Comparison of ENCODE assay signal across 12 mouse cellular contexts in genomic region chr11:35950011-35950410, GRCm38 (mm10). TPM values are rescaled to one million over a fixed set of nuclear protein-coding genes. Genes with fewer than 3 reads are reported as not detected.
DNase-seq lines count a peak whose midpoint lies in the region; ATAC-seq and TF ChIP-seq lines count a peak whose summit lies in the region.
"Had no signal": no experiment of that assay in that cellular context is flagged by ENCODE, and none has a peak within 500 bp of the region (broad histone marks: within the 10 kb centered on the region; RNA-seq: fewer than 3 reads in every experiment).

No protein-coding gene starts in this region.

- no peak for TF ChIP-seq CTCF in liver, adult 2 months (IDR thresholded peaks at IDR 0.05; ENCODE audit: low read depth, low read length)
- no peak for TF ChIP-seq CTCF in kidney, postnatal 0 days (IDR thresholded peaks at IDR 0.05; ENCODE audit: low read depth)

- H3K4me1 ChIP-seq in liver, adult 2 months (ENCODE audit: control insufficient read depth, insufficient read depth, low read length): peaks cover 33% of the 10 kb centered on the region
- H3K4me1 ChIP-seq in liver, embryonic 11.5 days (replicated peaks; ENCODE audit: control insufficient read depth, insufficient read depth, low read length): peaks cover 13% of the 10 kb centered on the region; the same call in 1 of the 2 replicates
- H3K4me1 ChIP-seq in kidney, postnatal 0 days (replicated peaks; ENCODE audit: insufficient read depth, low read length): peaks cover 20% of the 10 kb centered on the region
- peaks cover 21% of the 10 kb centered on the region for H3K4me1 ChIP-seq in stomach, embryonic 15.5 days

- no peaks in the 10 kb centered on the region for H3K27me3 ChIP-seq in liver, adult 2 months (ENCODE audit: control insufficient read depth, insufficient read depth, low read length)
- H3K27me3 ChIP-seq in liver, embryonic 11.5 days (replicated peaks; ENCODE audit: control insufficient read depth, insufficient read depth, low read length): no peaks in the 10 kb centered on the region
- no peaks in the 10 kb centered on the region for H3K27me3 ChIP-seq in kidney, postnatal 0 days (ENCODE audit: insufficient read depth, low read length)
- no peaks in the 10 kb centered on the region for H3K27me3 ChIP-seq in stomach, embryonic 15.5 days (replicated peaks)

- H3K4me3 ChIP-seq in liver, adult 2 months (ENCODE audit: insufficient read depth, low read depth, low read length): no peak overlapping the region
- no peak overlapping the region for H3K4me3 ChIP-seq in liver, embryonic 11.5 days (ENCODE audit: low read depth, low read length)
- H3K4me3 ChIP-seq in kidney, postnatal 0 days (replicated peaks; ENCODE audit: low read depth, low read length): no peak overlapping the region
- no peak overlapping the region for H3K4me3 ChIP-seq in stomach, embryonic 15.5 days (replicated peaks)
- H3K4me3 ChIP-seq: midbrain, embryonic 10.5 days had no signal

- peak overlapping the region; percentile 100 for H3K27ac ChIP-seq in liver, adult 2 months (replicated peaks; ENCODE audit: insufficient read depth, low read depth, low read length)
- no peak overlapping the region for H3K27ac ChIP-seq in liver, embryonic 11.5 days (ENCODE audit: low read depth, low read length)
- H3K27ac ChIP-seq in kidney, postnatal 0 days: peak overlapping the region; percentile 92; the same call in 1 of the 2 replicates
- H3K27ac ChIP-seq in stomach, embryonic 15.5 days: peak overlapping the region; percentile 73; the same call in 1 of the 2 replicates

- H3K4me2 ChIP-seq in liver, embryonic 11.5 days: no peak overlapping the region
- no peak overlapping the region for H3K4me2 ChIP-seq in kidney, postnatal 0 days (ENCODE audit: low read length)
- no peak overlapping the region for H3K4me2 ChIP-seq in stomach, embryonic 15.5 days

- no peaks in the 10 kb centered on the region for H3K36me3 ChIP-seq in liver, adult 2 months (ENCODE audit: control insufficient read depth, insufficient read depth, low read length)
- no peaks in the 10 kb centered on the region for H3K36me3 ChIP-seq in liver, embryonic 11.5 days (ENCODE audit: control insufficient read depth, insufficient read depth, low read length)
- no peaks in the 10 kb centered on the region for H3K36me3 ChIP-seq in kidney, postnatal 0 days (ENCODE audit: insufficient read depth, low read length)
- H3K36me3 ChIP-seq in stomach, embryonic 15.5 days: no peaks in the 10 kb centered on the region

- WGBS in liver, adult 2 months: 46% methylated on average over 3 of the region's 3 CpGs
- 61% methylated on average over 3 of the region's 3 CpGs for WGBS in liver, embryonic 11.5 days
- WGBS in kidney, postnatal 0 days: 91% methylated on average over 3 of the region's 3 CpGs
- 76% methylated on average over 3 of the region's 3 CpGs for WGBS in stomach, embryonic 15.5 days

- no peak for ATAC-seq in liver, embryonic 11.5 days (replicated peaks; ENCODE audit: low FRiP score)
- ATAC-seq in kidney, postnatal 0 days (replicated peaks; ENCODE audit: low FRiP score, low read depth): no peak
- 0 out of 2 replicates have a peak, but pooled peaks have one; percentile 11 for ATAC-seq in stomach, embryonic 15.5 days (ENCODE audit: insufficient read depth, low FRiP score, low read depth)
- no peak for ATAC-seq in megakaryocyte-erythroid progenitor cell, adult 5-6 weeks (replicated peaks; ENCODE audit: low FRiP score, low TSS enrichment, poor library complexity, severe bottlenecking)

- peaks cover 51% of the 10 kb centered on the region for H3K79me2 ChIP-seq in liver, adult 2 months (ENCODE audit: control insufficient read depth, insufficient read depth, low read length)

- TF ChIP-seq POLR2A in liver, adult 2 months (IDR thresholded peaks at IDR 0.05; ENCODE audit: extremely low read depth, insufficient read depth, low read length): no peak

- H3K9ac ChIP-seq in liver, adult 2 months (ENCODE audit: low read depth, low read length): peak overlapping the region; percentile 63
- no peak overlapping the region for H3K9ac ChIP-seq in liver, embryonic 11.5 days (ENCODE audit: low read depth, low read length)
- H3K9ac ChIP-seq in kidney, postnatal 0 days (ENCODE audit: low read depth, low read length): no peak overlapping the region
- H3K9ac ChIP-seq in stomach, embryonic 15.5 days: no peak overlapping the region

- peak; percentile 49 to 86 for DNase-seq in adrenal gland, adult (ENCODE audit: inconsistent age in 2 of 2, low spot score in 1 of 2)
- DNase-seq in adrenal gland, postnatal 4 days (ENCODE audit: low spot score in 2 of 2): no peak
- DNase-seq in liver, adult 2 months (ENCODE audit: extremely low read depth, low read depth, low spot score): peak; percentile 89
- DNase-seq in liver, embryonic 11.5 days (ENCODE audit: low spot score): no peak
- DNase-seq in kidney, postnatal 0 days (ENCODE audit: low spot score): no peak
- DNase-seq in thymus, postnatal 36 days: no peak
- DNase-seq: cerebellum, adult 9-11 months; heart, adult 11 months; heart, postnatal 4 days had no signal

- no peaks in the 10 kb centered on the region for H3K9me3 ChIP-seq in liver, embryonic 11.5 days (ENCODE audit: control insufficient read depth, low read length)
- no peaks in the 10 kb centered on the region for H3K9me3 ChIP-seq in kidney, postnatal 0 days (replicated peaks; ENCODE audit: low read length)
- H3K9me3 ChIP-seq in stomach, embryonic 15.5 days: no peaks in the 10 kb centered on the region
- H3K9me3 ChIP-seq: midbrain, embryonic 10.5 days had no signal

RNA-seq across cellular contexts. Expression of gene Wwc1, which starts 30.3 kb away (rescaled TPM):
- total RNA-seq in adrenal gland, postnatal 4 days (2021): 10 to 100 TPM; 39.6 to 57.7 TPM
- 11.3 and 15.7 TPM in 2 replicates for total RNA-seq in liver, adult 2 months (2014; rRNA removed)
- polyA plus RNA-seq in liver, adult 2 months (2012; rRNA removed): 25.0 and 32.7 TPM in 2 replicates
- 2.2 and 4.1 TPM in 2 replicates for polyA plus RNA-seq in liver, embryonic 11.5 days (2014; fragmentation: Nextera tagmentation; extraction: Ambion mirVana)
- polyA plus RNA-seq in kidney, postnatal 0 days (2015; fragmentation: Nextera tagmentation; extraction: Ambion mirVana): 15.6 and 20.4 TPM in 2 replicates
- 10.9 and 12.6 TPM in 2 replicates for polyA plus RNA-seq in stomach, embryonic 15.5 days (2015; fragmentation: Nextera tagmentation; extraction: Ambion mirVana)
- total RNA-seq in megakaryocyte-erythroid progenitor cell, adult 5-6 weeks (2014; fragmentation: Nextera tagmentation): not detected in 2 replicates
- not detected in 2 replicates for total RNA-seq in megakaryocyte-erythroid progenitor cell, adult 5-6 weeks (2017)

Comparison
In these comparisons a context has a peak if more than half of its experiments do, and no peak if none do; other contexts are left out.
1. DNase-seq: peak in adrenal gland, adult (2 of 2) and liver, adult 2 months (single experiment); none in adrenal gland, postnatal 4 days (0 of 2), liver, embryonic 11.5 days (single experiment), kidney, postnatal 0 days (single experiment) and thymus, postnatal 36 days (0 of 2).